ENCODE assay signal across 8 mouse cellular contexts in genomic region chr17:51179195-51179953, GRCm38 (mm10). TPM values are rescaled to one million over a fixed set of nuclear protein-coding genes. Genes with fewer than 3 reads are reported as not detected.
DNase-seq lines count a peak whose midpoint lies in the region; ATAC-seq lines count a peak whose summit lies in the region.

Gene Tbc1d5 (minus strand): TSS chr17:51179352.

- H3K4me3 ChIP-seq in hindbrain, embryonic 12.5 days = peak within 1 kb of the TSS; percentile 83

- no peaks in the 10 kb centered on the region for H3K36me3 ChIP-seq in hindbrain, embryonic 12.5 days

- H3K27me3 ChIP-seq in hindbrain, embryonic 12.5 days = no peaks in the 10 kb centered on the region

- H3K4me1 ChIP-seq in hindbrain, embryonic 12.5 days = peaks cover 7% of the 10 kb centered on the region

- peak within 1 kb of the TSS; percentile 98 for H3K9ac ChIP-seq in hindbrain, embryonic 12.5 days

- H3K9me3 ChIP-seq in hindbrain, embryonic 12.5 days (replicated peaks) = no peaks in the 10 kb centered on the region

- WGBS in hindbrain, embryonic 12.5 days = 2% methylated on average over 53 of the region's 54 CpGs

- peak; percentile 98 for ATAC-seq in hindbrain, embryonic 12.5 days (ENCODE audit: low FRiP score)

- H3K4me2 ChIP-seq in hindbrain, embryonic 12.5 days (replicated peaks) = peak within 1 kb of the TSS; percentile 74

- DNase-seq in NIH3T3 (ENCODE audit: low read depth) = peak; percentile 95
- DNase-seq in cerebellum, postnatal 10 days = peak; percentile 98
- DNase-seq in frontal cortex, postnatal 10 days (ENCODE audit: low spot score in 2 of 2) = peak; percentile 86 to 91
- DNase-seq in layer of hippocampus, postnatal 14 days (ENCODE audit: low spot score in 2 of 2) = peak; percentile 92 to 93
- peak; percentile 93 for DNase-seq in lung, postnatal 14 days
- DNase-seq in retina, adult 2 months (ENCODE audit: low read depth, low spot score) = peak; percentile 85
- DNase-seq in thymus, postnatal 36 days = peak; percentile 83 to 84

- H3K27ac ChIP-seq in hindbrain, embryonic 12.5 days = peak within 1 kb of the TSS; percentile 99

RNA-seq across cellular contexts. Expression of gene Tbc1d5, which starts in this region (rescaled TPM):
- 10.5 and 11.7 TPM in 2 replicates for polyA plus RNA-seq in hindbrain, embryonic 12.5 days (2016; fragmentation: Nextera tagmentation; extraction: Ambion mirVana)
- total RNA-seq in layer of hippocampus, postnatal 14 days (2021) = 10 to 100 TPM; 22.0 to 24.1 TPM

Comparison
In these comparisons a context has a peak if more than half of its experiments do, and no peak if none do; other contexts are left out.
1. Peak in every context shown above with its lines: DNase-seq, ATAC-seq, H3K4me3 ChIP-seq and H3K27ac ChIP-seq.